ENCODE assay signal across 16 mouse cellular contexts in the genomic region with DNA sequence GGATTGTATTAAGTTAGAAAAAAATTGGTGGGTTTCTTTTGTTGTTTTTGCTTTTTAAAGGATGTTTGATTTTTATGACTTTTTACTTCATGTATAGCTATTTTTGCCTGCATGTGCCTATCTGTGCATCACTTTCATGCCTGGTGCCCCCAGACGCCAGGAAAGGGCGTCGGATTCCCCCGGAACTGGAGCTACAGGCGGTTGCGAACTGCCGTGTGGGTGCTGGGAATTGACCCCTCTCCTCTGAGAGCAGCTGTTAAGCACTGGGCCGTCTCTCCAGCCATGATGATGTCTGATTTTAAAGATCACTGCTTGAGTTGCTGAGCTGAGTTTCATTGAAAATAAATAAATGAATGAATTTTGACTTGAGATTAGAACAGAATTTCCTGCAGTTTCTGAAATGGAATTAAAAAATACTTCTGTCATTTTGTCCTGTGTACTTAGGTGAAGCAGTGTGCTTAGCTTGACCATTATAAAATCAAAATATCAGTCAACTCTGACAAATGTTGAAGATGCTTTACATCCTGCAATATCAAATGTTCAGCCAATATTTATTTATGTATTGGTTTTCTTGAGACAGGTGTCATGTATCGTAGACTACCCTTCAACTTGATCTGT. TPM values are rescaled to one million over a fixed set of nuclear protein-coding genes. Genes with fewer than 3 reads are reported as not detected.
DNase-seq lines count a peak whose midpoint lies in the region; ATAC-seq and TF ChIP-seq lines count a peak whose summit lies in the region.
"Had no signal": no experiment of that assay in that cellular context is flagged by ENCODE, and none has a peak within 500 bp of the region (broad histone marks: within the 10 kb centered on the region; RNA-seq: fewer than 3 reads in every experiment).

Gene Gm11037 (plus strand): TSS at position 568 of the 618 bp plus-strand sequence.

- peak within 1 kb of the TSS; percentile 54 for H3K27ac ChIP-seq in kidney, embryonic 15.5 days
- H3K27ac ChIP-seq in stomach, embryonic 14.5 days (ENCODE audit: low read length) = peak within 1 kb of the TSS; percentile 28; the same call in 1 of the 2 replicates
- H3K27ac ChIP-seq in stomach, postnatal 0 days (replicated peaks) = no peak within 1 kb of the TSS
- peak within 1 kb of the TSS; percentile 74 for H3K27ac ChIP-seq in heart, postnatal 0 days (ENCODE audit: low read depth)
- peak within 1 kb of the TSS; percentile 22; the same call in 1 of the 2 replicates for H3K27ac ChIP-seq in liver, postnatal 0 days (ENCODE audit: low read depth)
- H3K27ac ChIP-seq in left cerebral cortex, adult 2 months = no peak within 1 kb of the TSS
- H3K27ac ChIP-seq: macrophage had no signal

- no peak within 1 kb of the TSS for H3K9ac ChIP-seq in kidney, embryonic 15.5 days
- no peak within 1 kb of the TSS for H3K9ac ChIP-seq in stomach, embryonic 14.5 days (replicated peaks; ENCODE audit: low read depth, low read length)
- H3K9ac ChIP-seq in stomach, postnatal 0 days (ENCODE audit: low read length) = no peak within 1 kb of the TSS
- no peak within 1 kb of the TSS for H3K9ac ChIP-seq in heart, postnatal 0 days (replicated peaks; ENCODE audit: low read depth, low read length)
- H3K9ac ChIP-seq in liver, postnatal 0 days (replicated peaks) = no peak within 1 kb of the TSS
- H3K9ac ChIP-seq: embryonic facial prominence, embryonic 12.5 days; forebrain, postnatal 0 days had no signal

- no peak for TF ChIP-seq EP300 in stomach, postnatal 0 days (optimal IDR thresholded peaks at IDR 0.05)
- TF ChIP-seq EP300 in heart, postnatal 0 days (IDR thresholded peaks at IDR 0.05; ENCODE audit: low read depth) = no peak
- no peak for TF ChIP-seq EP300 in liver, postnatal 0 days (IDR thresholded peaks at IDR 0.05; ENCODE audit: low read depth)

- peaks cover 42% of the 10 kb centered on the region for H3K4me1 ChIP-seq in kidney, embryonic 15.5 days
- peaks cover 14% of the 10 kb centered on the region for H3K4me1 ChIP-seq in stomach, embryonic 14.5 days (ENCODE audit: control insufficient read depth, insufficient read depth, low read length)
- 0 out of 2 replicates have a peak, but pooled peaks cover 2% of the 10 kb centered on the region for H3K4me1 ChIP-seq in stomach, postnatal 0 days (replicated peaks; ENCODE audit: control insufficient read depth, insufficient read depth)
- peaks cover 18% of the 10 kb centered on the region for H3K4me1 ChIP-seq in heart, postnatal 0 days (ENCODE audit: control insufficient read depth, insufficient read depth)
- peaks cover 43% of the 10 kb centered on the region for H3K4me1 ChIP-seq in liver, postnatal 0 days (ENCODE audit: insufficient read depth)

- no peaks in the 10 kb centered on the region for H3K27me3 ChIP-seq in kidney, embryonic 15.5 days
- no peaks in the 10 kb centered on the region for H3K27me3 ChIP-seq in stomach, embryonic 14.5 days (ENCODE audit: control insufficient read depth, insufficient read depth, low read length)
- H3K27me3 ChIP-seq in stomach, postnatal 0 days (ENCODE audit: control insufficient read depth, insufficient read depth, low read length) = no peaks in the 10 kb centered on the region
- H3K27me3 ChIP-seq in heart, postnatal 0 days (ENCODE audit: control insufficient read depth, insufficient read depth, low read length) = 0 out of 2 replicates have a peak, but pooled peaks cover 4% of the 10 kb centered on the region
- H3K27me3 ChIP-seq in liver, postnatal 0 days (ENCODE audit: insufficient read depth, low read length) = no peaks in the 10 kb centered on the region
- H3K27me3 ChIP-seq: embryonic facial prominence, embryonic 12.5 days had no signal

- H3K4me3 ChIP-seq in kidney, embryonic 15.5 days (replicated peaks) = no peak within 1 kb of the TSS
- H3K4me3 ChIP-seq in stomach, embryonic 14.5 days (ENCODE audit: low read depth, low read length) = no peak within 1 kb of the TSS
- no peak within 1 kb of the TSS for H3K4me3 ChIP-seq in stomach, postnatal 0 days (ENCODE audit: low read depth, low read length)
- H3K4me3 ChIP-seq in heart, postnatal 0 days (ENCODE audit: low read depth, low read length) = no peak within 1 kb of the TSS
- H3K4me3 ChIP-seq in liver, postnatal 0 days (ENCODE audit: low read depth, low read length) = no peak within 1 kb of the TSS
- no peak within 1 kb of the TSS for H3K4me3 ChIP-seq in left cerebral cortex, adult 2 months
- H3K4me3 ChIP-seq: embryonic facial prominence, embryonic 12.5 days had no signal

- TF ChIP-seq CTCF in stomach, postnatal 0 days (IDR thresholded peaks at IDR 0.05; ENCODE audit: low read depth) = no peak
- TF ChIP-seq CTCF in heart, postnatal 0 days (IDR thresholded peaks at IDR 0.05; ENCODE audit: low read depth) = no peak
- TF ChIP-seq CTCF in liver, postnatal 0 days (IDR thresholded peaks at IDR 0.05; ENCODE audit: low read depth) = no peak
- no peak for TF ChIP-seq CTCF in left cerebral cortex, adult 2 months (IDR thresholded peaks at IDR 0.05)

- peaks cover 41% of the 10 kb centered on the region for H3K36me3 ChIP-seq in kidney, embryonic 15.5 days
- H3K36me3 ChIP-seq in stomach, embryonic 14.5 days (ENCODE audit: control insufficient read depth, insufficient read depth, low read length) = peaks cover 29% of the 10 kb centered on the region
- H3K36me3 ChIP-seq in stomach, postnatal 0 days (ENCODE audit: control insufficient read depth, insufficient read depth, low read length) = no peaks in the 10 kb centered on the region
- H3K36me3 ChIP-seq in heart, postnatal 0 days (replicated peaks; ENCODE audit: control insufficient read depth, insufficient read depth, low read length) = no peaks in the 10 kb centered on the region
- no peaks in the 10 kb centered on the region for H3K36me3 ChIP-seq in liver, postnatal 0 days (replicated peaks; ENCODE audit: insufficient read depth, low read length)

- no peak for DNase-seq in kidney, adult 11 months
- no peak for DNase-seq in stomach, postnatal 0 days (ENCODE audit: low spot score)
- no peak for DNase-seq in heart, postnatal 0 days (ENCODE audit: low spot score)
- no peak for DNase-seq in liver, postnatal 0 days
- no peak for DNase-seq in left cerebral cortex, postnatal 10 days (ENCODE audit: extremely low spot score in 1 of 2, low spot score in 2 of 2)
- DNase-seq in left cerebral cortex, adult 2 months (ENCODE audit: extremely low spot score in 1 of 2, low spot score in 2 of 2) = no peak
- DNase-seq: cerebellum, adult 9-11 months; forebrain, postnatal 0 days; retina, postnatal 1 day had no signal

- H3K9me3 ChIP-seq in kidney, embryonic 15.5 days (replicated peaks) = no peaks in the 10 kb centered on the region
- no peaks in the 10 kb centered on the region for H3K9me3 ChIP-seq in stomach, embryonic 14.5 days (ENCODE audit: control insufficient read depth, low read depth, low read length)
- no peaks in the 10 kb centered on the region for H3K9me3 ChIP-seq in stomach, postnatal 0 days (ENCODE audit: control insufficient read depth, low read length)
- no peaks in the 10 kb centered on the region for H3K9me3 ChIP-seq in heart, postnatal 0 days (replicated peaks; ENCODE audit: control insufficient read depth, low read length)
- no peaks in the 10 kb centered on the region for H3K9me3 ChIP-seq in liver, postnatal 0 days (ENCODE audit: low read length)
- H3K9me3 ChIP-seq: embryonic facial prominence, embryonic 12.5 days had no signal

- H3K4me2 ChIP-seq in kidney, embryonic 15.5 days = no peak within 1 kb of the TSS
- no peak within 1 kb of the TSS for H3K4me2 ChIP-seq in stomach, embryonic 14.5 days (replicated peaks; ENCODE audit: low read depth, low read length)
- no peak within 1 kb of the TSS for H3K4me2 ChIP-seq in stomach, postnatal 0 days (replicated peaks; ENCODE audit: low read depth)
- no peak within 1 kb of the TSS for H3K4me2 ChIP-seq in heart, postnatal 0 days (ENCODE audit: low read depth, low read length)
- no peak within 1 kb of the TSS for H3K4me2 ChIP-seq in liver, postnatal 0 days (ENCODE audit: low read depth, low read length)
- H3K4me2 ChIP-seq: embryonic facial prominence, embryonic 12.5 days had no signal

- intact Hi-C loops in left cerebral cortex, postnatal 10 days (cut with DNase I) = no loop called here
- intact Hi-C loops in left cerebral cortex, adult 2 months (cut with DNase I) = no loop called here

- no peak for ATAC-seq in kidney, embryonic 15.5 days (replicated peaks; ENCODE audit: low FRiP score)
- ATAC-seq in stomach, embryonic 14.5 days (ENCODE audit: insufficient number of reproducible peaks, insufficient read depth, low FRiP score, low read depth) = no peak
- no peak for ATAC-seq in stomach, postnatal 0 days (ENCODE audit: low FRiP score, low TSS enrichment)
- no peak for ATAC-seq in heart, postnatal 0 days (ENCODE audit: insufficient read depth, low read depth)
- ATAC-seq in liver, postnatal 0 days = no peak
- ATAC-seq: forebrain, postnatal 0 days; inflammation-experienced regulatory T-cells, adult 6 months had no signal

- 79% methylated on average over 9 of the region's 9 CpGs for WGBS in kidney, embryonic 15.5 days
- 79% methylated on average over 9 of the region's 9 CpGs for WGBS in stomach, embryonic 14.5 days
- WGBS in stomach, postnatal 0 days = 77% methylated on average over 9 of the region's 9 CpGs
- WGBS in heart, postnatal 0 days = 82% methylated on average over 9 of the region's 9 CpGs
- 82% methylated on average over 9 of the region's 9 CpGs for WGBS in liver, postnatal 0 days (ENCODE audit: insufficient replicate concordance)

RNA-seq across cellular contexts. Expression of gene Gm11037, which starts in this region (rescaled TPM):
- polyA plus RNA-seq in kidney, embryonic 15.5 days (2015; fragmentation: Nextera tagmentation; extraction: Ambion mirVana) = not detected in 2 replicates
- not detected in 2 replicates for polyA plus RNA-seq in stomach, embryonic 14.5 days (2014; fragmentation: Nextera tagmentation; extraction: Ambion mirVana)
- polyA plus RNA-seq in stomach, postnatal 0 days (2015; fragmentation: Nextera tagmentation; extraction: Ambion mirVana) = not detected in 2 replicates
- total RNA-seq in heart, postnatal 0 days (2014; rRNA removed; ENCODE audit: low replicate concordance) = not detected in 2 replicates
- not detected in 2 replicates for polyA plus RNA-seq in heart, postnatal 0 days (2015; fragmentation: Nextera tagmentation; extraction: Ambion mirVana)
- polyA plus RNA-seq in liver, postnatal 0 days (2015; fragmentation: Nextera tagmentation; extraction: Ambion mirVana) = not detected in 2 replicates
- not detected for total RNA-seq in left cerebral cortex, postnatal 10 days (2021)
- total RNA-seq in left cerebral cortex, adult 2 months (2021) = not detected
- total RNA-seq: forebrain, postnatal 0 days; granulocyte monocyte progenitor cell, adult 5-6 weeks had no signal
- polyA plus RNA-seq: embryonic facial prominence, embryonic 12.5 days; forebrain, postnatal 0 days; inflammation-experienced regulatory T-cells, adult 6 months; macrophage; neural tube, embryonic 11.5 days had no signal

Comparison
In these comparisons a context has a peak if more than half of its experiments do, and no peak if none do; other contexts are left out.
1. H3K27ac ChIP-seq: peak in kidney, embryonic 15.5 days (single experiment), stomach, embryonic 14.5 days (single experiment), heart, postnatal 0 days (single experiment) and liver, postnatal 0 days (single experiment); none in stomach, postnatal 0 days (single experiment) and left cerebral cortex, adult 2 months (single experiment).